Mouse (Mus musculus): ENCODE data around the gene Pigo.
A peak's percentile ranks its signal among the peaks of the same experiment; 100 is the strongest.

DNA sequence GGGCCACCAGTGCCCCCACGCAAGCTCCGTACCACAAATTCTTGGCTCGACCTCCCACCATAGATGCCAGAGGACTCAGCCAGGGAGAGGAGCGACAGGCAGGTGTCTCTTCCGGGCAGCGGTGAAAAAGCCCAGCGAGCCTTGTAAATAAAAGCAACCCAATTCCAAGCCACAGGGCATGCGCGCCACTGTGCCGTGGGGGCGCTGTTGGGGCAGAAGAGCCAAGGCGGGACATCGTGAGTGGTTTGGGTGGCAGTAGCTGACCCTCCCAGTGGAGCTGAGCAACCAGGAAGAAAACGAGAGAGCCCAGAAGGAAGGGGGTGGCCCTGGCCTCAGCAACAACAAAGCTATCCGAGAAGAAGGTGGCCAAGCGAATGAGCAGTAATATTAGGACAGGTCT, 4.7 kb downstream of the Pigo start:
- TF ChIP-seq POLR2A (IDR thresholded peaks at IDR 0.05; ENCODE audit: insufficient read depth, low read length) (no peak), CTCF (IDR thresholded peaks at IDR 0.05; ENCODE audit: low read depth, low read length) (peak; percentile 37)
